Mouse (Mus musculus) midbrain, embryonic 15.5 days (tissue): ENCODE data around the gene Gm47841. TPM values are rescaled to one million over a fixed set of nuclear protein-coding genes. Genes with fewer than 3 reads are reported as not detected.

Source experiments
- ATAC-seq: fragments of 200-750 bp; cut with Nextera tagmentation; replicated peaks from 2 replicates; pipeline ENCODE4 v1.8.0; 2017; ENCODE audit warnings: moderate TSS enrichment
- H3K27ac ChIP-seq: fragments of 300-500 bp; sonication (generic); 2 replicates; pipeline ENCODE4 v1.5.1; 2015; ENCODE audit warnings: mild to moderate bottlenecking, inconsistent platforms
- H3K27me3 ChIP-seq: fragments of 300-500 bp; sonication (generic); replicated peaks from 2 replicates; pipeline ENCODE4 v1.6.1; 2015; ENCODE audit warnings: inconsistent platforms
- H3K36me3 ChIP-seq: fragments of 300-500 bp; sonication (generic); replicated peaks from 2 replicates; pipeline ENCODE4 v1.6.1; 2015; ENCODE audit warnings: inconsistent platforms
- H3K4me1 ChIP-seq: fragments of 300-500 bp; sonication (generic); 2 replicates; pipeline ENCODE4 v1.6.1; 2015; ENCODE audit warnings: inconsistent platforms
- H3K4me2 ChIP-seq: fragments of 300-500 bp; sonication (generic); 2 replicates; pipeline ENCODE4 v1.6.1; 2015; ENCODE audit warnings: inconsistent platforms, mild to moderate bottlenecking, moderate library complexity
- H3K4me3 ChIP-seq: fragments of 300-500 bp; sonication (generic); 2 replicates; pipeline ENCODE4 v1.5.1; 2015; ENCODE audit warnings: mild to moderate bottlenecking, inconsistent platforms
- H3K9ac ChIP-seq: fragments of 300-500 bp; sonication (generic); 2 replicates; pipeline ENCODE4 v1.6.1; 2015; ENCODE audit warnings: mild to moderate bottlenecking, inconsistent platforms
- H3K9me3 ChIP-seq: fragments of 300-500 bp; sonication (generic); 2 replicates; pipeline ENCODE4 v1.6.1; 2016; ENCODE audit warnings: inconsistent platforms
- WGBS: fragments of 180-500 bp; shearing (Covaris S2); methylation state at CpG from one replicate; pipeline ENCODE4 v1.1.7; 2015; ENCODE audit warnings: mixed read lengths; 5-methylcytosine and 5-hydroxymethylcytosine counted together
- polyA plus RNA-seq: library from polyadenylated mRNA; unstranded; fragments of >200 nt; fragmentation: Nextera tagmentation; extraction: Ambion mirVana; gene quantifications from 2 replicates; pipeline ENCODE4 v1.2.1, GENCODE M21; 2015

Gene Gm47841
- polyA plus RNA-seq, 1 experiment from 2014 or later = not detected

GRCm38 (mm10) chr15:101081035-101081548, 33.9 kb upstream of the Gm47841 start:
- no peak for ATAC-seq
- Histone ChIP-seq H3K27me3 (peaks cover 7% of the 10 kb centered on the region), H3K9ac (no peak overlapping the region), H3K27ac (no peak overlapping the region), H3K9me3 (no peaks in the 10 kb centered on the region), H3K4me2 (no peak overlapping the region), H3K36me3 (no peaks in the 10 kb centered on the region), H3K4me1 (peaks cover 29% of the 10 kb centered on the region), H3K4me3 (no peak overlapping the region)
- WGBS = 79% methylated on average over 7 of the region's 7 CpGs

GRCm38 (mm10) chr15:101080031-101080520, 32.9 kb upstream of the Gm47841 start:
- no peak overlapping the region for H3K27ac ChIP-seq
- H3K4me2 ChIP-seq = no peak overlapping the region
- peaks cover 33% of the 10 kb centered on the region for H3K4me1 ChIP-seq
- no peak overlapping the region for H3K4me3 ChIP-seq
- no peak for ATAC-seq
- H3K27me3 ChIP-seq = peaks cover 7% of the 10 kb centered on the region
- 76% methylated on average over 9 of the region's 9 CpGs for WGBS
- H3K9ac ChIP-seq = no peak overlapping the region
- H3K36me3 ChIP-seq = no peaks in the 10 kb centered on the region
- no peaks in the 10 kb centered on the region for H3K9me3 ChIP-seq

- peak overlapping the region; percentile 82 for H3K4me2 ChIP-seq
- ATAC-seq = peak; percentile 67
- no peaks in the 10 kb centered on the region for H3K36me3 ChIP-seq
- peaks cover 33% of the 10 kb centered on the region for H3K4me1 ChIP-seq
- no peaks in the 10 kb centered on the region for H3K9me3 ChIP-seq
- H3K27ac ChIP-seq = no peak overlapping the region
- H3K4me3 ChIP-seq = peak overlapping the region; percentile 60
- peaks cover 7% of the 10 kb centered on the region for H3K27me3 ChIP-seq
- peak overlapping the region; percentile 50 for H3K9ac ChIP-seq
- 2% methylated on average over 29 of the region's 30 CpGs for WGBS
These were observed 31.5 kb upstream of the Gm47841 start for GRCm38 (mm10) chr15:101078731-101079156.

- peak within 1 kb of the TSS; percentile 60 for H3K4me3 ChIP-seq
- peak within 1 kb of the TSS; percentile 82 for H3K4me2 ChIP-seq
- H3K9me3 ChIP-seq = no peaks in the 10 kb centered on the region
- H3K36me3 ChIP-seq = no peaks in the 10 kb centered on the region
- peak; percentile 22; the same call in 1 of the 2 replicates for ATAC-seq
- H3K27ac ChIP-seq = peak within 1 kb of the TSS; percentile 46; the same call in 1 of the 2 replicates
- WGBS = under 1% methylated on average over 68 of the region's 96 CpGs
- H3K27me3 ChIP-seq = peaks cover 7% of the 10 kb centered on the region
- peak within 1 kb of the TSS; percentile 50 for H3K9ac ChIP-seq
- peaks cover 33% of the 10 kb centered on the region for H3K4me1 ChIP-seq
These were observed 30.9 kb upstream of the Gm47841 start, which contains the start of gene Fignl2 for GRCm38 (mm10) chr15:101077813-101078730. Gene Fignl2, minus strand, starts transcription at chr15:101078567.

GRCm38 (mm10) chr15:101077001-101077812, 30.0 kb upstream of the Gm47841 start:
- Histone ChIP-seq H3K27me3 (peaks cover 7% of the 10 kb centered on the region), H3K4me3 (peak overlapping the region; percentile 60), H3K4me2 (peak overlapping the region; percentile 82), H3K9ac (peak overlapping the region; percentile 50), H3K27ac (peak overlapping the region; percentile 46), H3K4me1 (peaks cover 33% of the 10 kb centered on the region), H3K9me3 (no peaks in the 10 kb centered on the region), H3K36me3 (no peaks in the 10 kb centered on the region)
- WGBS = under 1% methylated on average over 34 of the region's 34 CpGs
- peak; percentile 12 for ATAC-seq

GRCm38 (mm10) chr15:101076071-101077000, 29.1 kb upstream of the Gm47841 start:
- peaks cover 7% of the 10 kb centered on the region for H3K27me3 ChIP-seq
- ATAC-seq = no peak
- H3K27ac ChIP-seq = peak overlapping the region; percentile 31; the same call in 1 of the 2 replicates
- no peak overlapping the region for H3K9ac ChIP-seq
- peaks cover 33% of the 10 kb centered on the region for H3K4me1 ChIP-seq
- WGBS = 4% methylated on average over 26 of the region's 26 CpGs
- H3K4me2 ChIP-seq = peak overlapping the region; percentile 82
- H3K36me3 ChIP-seq = no peaks in the 10 kb centered on the region
- H3K4me3 ChIP-seq = peak overlapping the region; percentile 60
- H3K9me3 ChIP-seq = no peaks in the 10 kb centered on the region

GRCm38 (mm10) chr15:101075656-101076055, 28.5 kb upstream of the Gm47841 start:
- Histone ChIP-seq H3K9me3 (no peaks in the 10 kb centered on the region), H3K4me3 (peak overlapping the region; percentile 60), H3K36me3 (no peaks in the 10 kb centered on the region), H3K4me2 (peak overlapping the region; percentile 82), H3K27ac (peak overlapping the region; percentile 18; the same call in 1 of the 2 replicates), H3K9ac (no peak overlapping the region), H3K27me3 (peaks cover 7% of the 10 kb centered on the region), H3K4me1 (peaks cover 33% of the 10 kb centered on the region)
- 15% methylated on average over 5 of the region's 5 CpGs for WGBS
- ATAC-seq = no peak

- Histone ChIP-seq H3K36me3 (no peaks in the 10 kb centered on the region), H3K27me3 (peaks cover 4% of the 10 kb centered on the region; the same call in 1 of the 2 replicates), H3K4me1 (peaks cover 34% of the 10 kb centered on the region), H3K27ac (no peak overlapping the region), H3K9ac (no peak overlapping the region), H3K4me3 (no peak overlapping the region), H3K4me2 (no peak overlapping the region), H3K9me3 (no peaks in the 10 kb centered on the region)
- 83% methylated on average over 4 of the region's 4 CpGs for WGBS
- no peak for ATAC-seq
These were observed 28.0 kb upstream of the Gm47841 start for GRCm38 (mm10) chr15:101075150-101075549.

GRCm38 (mm10) chr15:101074067-101074466, 26.9 kb upstream of the Gm47841 start:
- 0 out of 2 replicates have a peak, but pooled peaks cover 3% of the 10 kb centered on the region for H3K27me3 ChIP-seq
- no peak overlapping the region for H3K4me2 ChIP-seq
- no peak overlapping the region for H3K9ac ChIP-seq
- H3K9me3 ChIP-seq = no peaks in the 10 kb centered on the region
- no peaks in the 10 kb centered on the region for H3K36me3 ChIP-seq
- ATAC-seq = no peak
- no peak overlapping the region for H3K27ac ChIP-seq
- 59% methylated on average over 5 of the region's 5 CpGs for WGBS
- peaks cover 42% of the 10 kb centered on the region for H3K4me1 ChIP-seq
- H3K4me3 ChIP-seq = no peak overlapping the region

- Histone ChIP-seq H3K9ac (no peak overlapping the region), H3K4me3 (no peak overlapping the region), H3K9me3 (no peaks in the 10 kb centered on the region), H3K27ac (no peak overlapping the region), H3K4me2 (no peak overlapping the region), H3K36me3 (no peaks in the 10 kb centered on the region), H3K27me3 (0 out of 2 replicates have a peak, but pooled peaks cover 3% of the 10 kb centered on the region), H3K4me1 (peaks cover 31% of the 10 kb centered on the region)
- no peak for ATAC-seq
- 73% methylated on average over 2 of the region's 2 CpGs for WGBS
These were observed 25.5 kb upstream of the Gm47841 start for GRCm38 (mm10) chr15:101072736-101073135.

- H3K4me2 ChIP-seq = no peak overlapping the region
- H3K9me3 ChIP-seq = no peaks in the 10 kb centered on the region
- no peak for ATAC-seq
- no peaks in the 10 kb centered on the region for H3K36me3 ChIP-seq
- H3K4me3 ChIP-seq = no peak overlapping the region
- peaks cover 29% of the 10 kb centered on the region for H3K4me1 ChIP-seq
- no peak overlapping the region for H3K9ac ChIP-seq
- H3K27ac ChIP-seq = no peak overlapping the region
- H3K27me3 ChIP-seq = no peaks in the 10 kb centered on the region
- 36% methylated on average over 5 of the region's 5 CpGs for WGBS
These were observed 23.6 kb upstream of the Gm47841 start for GRCm38 (mm10) chr15:101070762-101071161.
